In genomic region chr15:59759566-59759965, GRCm38 (mm10) we compare ENCODE assay signal across 9 mouse cellular contexts.
DNase-seq lines count a peak whose midpoint lies in the region; ATAC-seq and TF ChIP-seq lines count a peak whose summit lies in the region.
"Had no signal": no experiment of that assay in that cellular context is flagged by ENCODE, and none has a peak within 500 bp of the region (broad histone marks: within the 10 kb centered on the region; RNA-seq: fewer than 3 reads in every experiment).

No protein-coding gene starts in this region.

- H3K4me1 ChIP-seq in kidney, embryonic 16.5 days (ENCODE audit: insufficient read depth, low read length), result no peaks in the 10 kb centered on the region
- peaks cover 8% of the 10 kb centered on the region for H3K4me1 ChIP-seq in heart, adult 2 months (ENCODE audit: control insufficient read depth, insufficient read depth, low read length)
- no peaks in the 10 kb centered on the region for H3K4me1 ChIP-seq in lung, embryonic 16.5 days (replicated peaks; ENCODE audit: control insufficient read depth, insufficient read depth, low read length)
- no peaks in the 10 kb centered on the region for H3K4me1 ChIP-seq in forebrain, embryonic 16.5 days (replicated peaks; ENCODE audit: control insufficient read depth, insufficient read depth, low read length)

- no peaks in the 10 kb centered on the region for H3K79me2 ChIP-seq in heart, adult 2 months (replicated peaks; ENCODE audit: control insufficient read depth, insufficient read depth, low read length)

- no peaks in the 10 kb centered on the region for H3K27me3 ChIP-seq in kidney, embryonic 16.5 days (ENCODE audit: insufficient read depth, low read length)
- no peaks in the 10 kb centered on the region for H3K27me3 ChIP-seq in heart, adult 2 months (ENCODE audit: control insufficient read depth, insufficient read depth, low read length)
- no peaks in the 10 kb centered on the region for H3K27me3 ChIP-seq in lung, embryonic 16.5 days (ENCODE audit: control insufficient read depth, insufficient read depth, low read depth, low read length)
- H3K27me3 ChIP-seq in forebrain, embryonic 16.5 days (replicated peaks; ENCODE audit: control insufficient read depth, insufficient read depth, low read length), result no peaks in the 10 kb centered on the region

- H3K9me3 ChIP-seq in kidney, embryonic 16.5 days (ENCODE audit: low read length), result no peaks in the 10 kb centered on the region
- no peaks in the 10 kb centered on the region for H3K9me3 ChIP-seq in lung, embryonic 16.5 days (ENCODE audit: control insufficient read depth, low read length)
- no peaks in the 10 kb centered on the region for H3K9me3 ChIP-seq in forebrain, embryonic 16.5 days (ENCODE audit: control insufficient read depth, low read length)

- intact Hi-C loops in heart, adult 2 months (cut with DNase I), result no loop called here

- WGBS in kidney, embryonic 16.5 days, result 47% methylated on average over 4 of the region's 4 CpGs
- WGBS in heart, adult 2 months, result 24% methylated on average over 4 of the region's 4 CpGs
- 24% methylated on average over 4 of the region's 4 CpGs for WGBS in lung, embryonic 16.5 days
- WGBS in forebrain, embryonic 16.5 days, result 59% methylated on average over 4 of the region's 4 CpGs

- H3K36me3 ChIP-seq in kidney, embryonic 16.5 days (ENCODE audit: insufficient read depth, low read length), result no peaks in the 10 kb centered on the region
- no peaks in the 10 kb centered on the region for H3K36me3 ChIP-seq in heart, adult 2 months (ENCODE audit: control insufficient read depth, insufficient read depth, low read length)
- no peaks in the 10 kb centered on the region for H3K36me3 ChIP-seq in lung, embryonic 16.5 days (ENCODE audit: control insufficient read depth, insufficient read depth, low read length)
- H3K36me3 ChIP-seq in forebrain, embryonic 16.5 days (ENCODE audit: control insufficient read depth, insufficient read depth), result no peaks in the 10 kb centered on the region

- no peak overlapping the region for H3K4me2 ChIP-seq in kidney, embryonic 16.5 days (replicated peaks; ENCODE audit: low read depth, low read length)
- H3K4me2 ChIP-seq in lung, embryonic 16.5 days (ENCODE audit: low read depth, low read length), result no peak overlapping the region
- no peak overlapping the region for H3K4me2 ChIP-seq in forebrain, embryonic 16.5 days (ENCODE audit: low read length)

- no peak overlapping the region for H3K9ac ChIP-seq in kidney, embryonic 16.5 days (replicated peaks; ENCODE audit: low read length)
- no peak overlapping the region for H3K9ac ChIP-seq in heart, adult 2 months (ENCODE audit: low read depth, low read length)
- H3K9ac ChIP-seq in lung, embryonic 16.5 days (ENCODE audit: low read length), result no peak overlapping the region
- no peak overlapping the region for H3K9ac ChIP-seq in forebrain, embryonic 16.5 days (replicated peaks; ENCODE audit: low read depth, low read length)

- no peak overlapping the region for H3K27ac ChIP-seq in kidney, embryonic 16.5 days (ENCODE audit: low read length)
- H3K27ac ChIP-seq in heart, adult 2 months, result no peak overlapping the region
- H3K27ac ChIP-seq in lung, embryonic 16.5 days (ENCODE audit: low read length), result no peak overlapping the region
- no peak overlapping the region for H3K27ac ChIP-seq in forebrain, embryonic 16.5 days (ENCODE audit: low read length)
- H3K27ac ChIP-seq: layer of hippocampus, adult 2 months had no signal

- TF ChIP-seq EP300 in heart, adult 2 months (IDR thresholded peaks at IDR 0.05; ENCODE audit: insufficient read depth, low read depth, low read length), result 0 out of 2 replicates have a peak, but pooled peaks have one; percentile 19

- peak; percentile 9; the same call in 1 of the 2 replicates for ATAC-seq in kidney, embryonic 16.5 days (ENCODE audit: low FRiP score, low TSS enrichment)
- ATAC-seq in lung, embryonic 16.5 days (ENCODE audit: low read depth), result peak; percentile 73
- no peak for ATAC-seq in forebrain, embryonic 16.5 days
- no peak for ATAC-seq in megakaryocyte-erythroid progenitor cell, adult 5-6 weeks (replicated peaks; ENCODE audit: low FRiP score, low TSS enrichment, poor library complexity, severe bottlenecking)

- no peak for DNase-seq in kidney, adult 18-20 months
- peak; percentile 55 to 70 for DNase-seq in heart, adult 2 months
- peak; percentile 37 for DNase-seq in urinary bladder, postnatal 10 days (ENCODE audit: low spot score)
- DNase-seq in cerebellum, adult 9-11 months, result no peak

- TF ChIP-seq CTCF in heart, adult 2 months (IDR thresholded peaks at IDR 0.05), result no peak

- TF ChIP-seq POLR2A in heart, adult 2 months (IDR thresholded peaks at IDR 0.05; ENCODE audit: insufficient read depth, low read depth, low read length), result no peak

- H3K4me3 ChIP-seq in kidney, embryonic 16.5 days (ENCODE audit: low read length), result no peak overlapping the region
- no peak overlapping the region for H3K4me3 ChIP-seq in heart, adult 2 months
- no peak overlapping the region for H3K4me3 ChIP-seq in lung, embryonic 16.5 days (ENCODE audit: low read length)
- H3K4me3 ChIP-seq in forebrain, embryonic 16.5 days (replicated peaks; ENCODE audit: low read length), result no peak overlapping the region
- H3K4me3 ChIP-seq: layer of hippocampus, adult 2 months had no signal

Comparison
In these comparisons a context has a peak if more than half of its experiments do, and no peak if none do; other contexts are left out.
1. ATAC-seq: peak in kidney, embryonic 16.5 days (single experiment) and lung, embryonic 16.5 days (single experiment); none in forebrain, embryonic 16.5 days (single experiment) and megakaryocyte-erythroid progenitor cell, adult 5-6 weeks (single experiment).
2. DNase-seq: peak in heart, adult 2 months (2 of 2) and urinary bladder, postnatal 10 days (single experiment); none in kidney, adult 18-20 months (single experiment) and cerebellum, adult 9-11 months (single experiment).